Mouse (Mus musculus): ENCODE data around the gene Fign.

The Fign gene

GRCm38 (mm10) chr2:64059477-64059876 lies 38.4 kb downstream of the Fign start:
- DNase-seq (ENCODE audit: low spot score), result no peak

GRCm38 (mm10) chr2:64048142-64048541 lies 49.7 kb downstream of the Fign start:
- no peak for DNase-seq (ENCODE audit: low spot score)

GRCm38 (mm10) chr2:64043099-64043498 lies 54.7 kb downstream of the Fign start:
- no peak for DNase-seq (ENCODE audit: low spot score)

- DNase-seq (ENCODE audit: low spot score), result no peak
These were observed 62.4 kb downstream of the Fign start for GRCm38 (mm10) chr2:64035393-64035792.

GRCm38 (mm10) chr2:64033871-64034270 lies 64.0 kb downstream of the Fign start:
- DNase-seq (ENCODE audit: low spot score), result no peak

- DNase-seq (ENCODE audit: low spot score), result no peak
These were observed 71.9 kb downstream of the Fign start for GRCm38 (mm10) chr2:64025961-64026360.

GRCm38 (mm10) chr2:63994304-63995023 lies 103.4 kb downstream of the Fign start:
- no peak for DNase-seq (ENCODE audit: low spot score)

- DNase-seq (ENCODE audit: low spot score), result no peak
These were observed 112.4 kb downstream of the Fign start for GRCm38 (mm10) chr2:63985426-63985825.

GRCm38 (mm10) chr2:63982351-63982751 lies 115.5 kb downstream of the Fign start:
- no peak for DNase-seq (ENCODE audit: low spot score)

- DNase-seq (ENCODE audit: low spot score), result no peak
These were observed 116.4 kb downstream of the Fign start for GRCm38 (mm10) chr2:63981449-63981848.

GRCm38 (mm10) chr2:63969633-63970032 lies 128.2 kb downstream of the Fign start:
- no peak for DNase-seq (ENCODE audit: low spot score)

GRCm38 (mm10) chr2:63931041-63931440 lies 166.8 kb downstream of the Fign start:
- no peak for DNase-seq (ENCODE audit: low spot score)

- no peak for DNase-seq (ENCODE audit: low spot score)
These were observed 171.2 kb downstream of the Fign start for GRCm38 (mm10) chr2:63926481-63927097.

- DNase-seq (ENCODE audit: low spot score), result no peak
These were observed 172.1 kb downstream of the Fign start for GRCm38 (mm10) chr2:63925721-63926235.
